Mouse (Mus musculus) heart, postnatal 0 days (tissue): ENCODE measurements around the gene Dlx6. TPM values are rescaled to one million over a fixed set of nuclear protein-coding genes. Genes with fewer than 3 reads are reported as not detected.

Experiments
- ATAC-seq: fragments of 200-750 bp; cut with Nextera tagmentation; 2 replicates; pipeline ENCODE4 v1.8.0; 2017; ENCODE audit warnings: low read depth, moderate number of reproducible peaks, moderate library complexity; ENCODE audit not compliant: insufficient read depth
- DNase-seq: peaks from one replicate; pipeline ENCODE4 v3.0.0-alpha.2; 2016; ENCODE audit warnings: low spot score
- H3K27ac ChIP-seq: fragments of 300-500 bp; sonication (generic); 2 replicates; pipeline ENCODE4 v1.5.1; 2014; ENCODE audit warnings: low read depth, mild to moderate bottlenecking
- H3K27me3 ChIP-seq: fragments of 300-500 bp; sonication (generic); 2 replicates; pipeline ENCODE4 v1.6.1; 2014; ENCODE audit warnings: low read length, mixed read lengths; ENCODE audit not compliant: control insufficient read depth, insufficient read depth
- H3K36me3 ChIP-seq: fragments of 300-500 bp; sonication (generic); replicated peaks from 2 replicates; pipeline ENCODE4 v1.6.1; 2014; ENCODE audit warnings: low read length, mixed read lengths; ENCODE audit not compliant: control insufficient read depth, insufficient read depth
- H3K4me1 ChIP-seq: fragments of 300-500 bp; sonication (generic); 2 replicates; pipeline ENCODE4 v1.6.1; 2014; ENCODE audit warnings: antibody characterized with exemption; ENCODE audit not compliant: control insufficient read depth, insufficient read depth
- H3K4me2 ChIP-seq: fragments of 300-500 bp; sonication (generic); 2 replicates; pipeline ENCODE4 v1.6.1; 2014; ENCODE audit warnings: low read depth, mild to moderate bottlenecking, low read length, moderate library complexity
- H3K4me3 ChIP-seq: fragments of 300-500 bp; sonication (generic); 2 replicates; pipeline ENCODE4 v1.5.1; 2014; ENCODE audit warnings: low read depth, low read length
- H3K9ac ChIP-seq: fragments of 300-500 bp; sonication (generic); replicated peaks from 2 replicates; pipeline ENCODE4 v1.6.1; 2014; ENCODE audit warnings: low read depth, low read length, mixed read lengths
- H3K9me3 ChIP-seq: fragments of 300-500 bp; sonication (generic); replicated peaks from 2 replicates; pipeline ENCODE4 v1.6.1; 2016; ENCODE audit warnings: low read length; ENCODE audit not compliant: control insufficient read depth
- CTCF ChIP-seq: IDR thresholded peaks from 2 replicates; pipeline ENCODE4 v1.5.1; 2016; ENCODE audit warnings: antibody characterized with exemption, control low read depth, low read depth
- EP300 ChIP-seq: IDR thresholded peaks from 2 replicates; pipeline ENCODE4 v1.6.1; 2016; ENCODE audit warnings: antibody characterized with exemption, low read depth
- WGBS: fragments of 180-500 bp; shearing (Covaris S2); extraction: QIAGEN DNeasy Blood & Tissue Kit; methylation state at CpG from one replicate; pipeline ENCODE4 v1.1.7; 2014; 5-methylcytosine and 5-hydroxymethylcytosine counted together
- polyA plus RNA-seq: library from polyadenylated mRNA; unstranded; fragments of >200 nt; fragmentation: Nextera tagmentation; extraction: Ambion mirVana; gene quantifications from 2 replicates; pipeline ENCODE4 v1.2.1, GENCODE M21; 2015
- total RNA-seq: library from RNA; depleted of rRNA; stranded (reverse); fragments of >200 nt; gene quantifications from 2 replicates; pipeline ENCODE4 v1.2.3, GENCODE M21; 2014; ENCODE audit warnings: low replicate concordance

Dlx6 gene
- total and polyA plus RNA-seq, 2 experiments from 2014 or later, result not detected

DNA sequence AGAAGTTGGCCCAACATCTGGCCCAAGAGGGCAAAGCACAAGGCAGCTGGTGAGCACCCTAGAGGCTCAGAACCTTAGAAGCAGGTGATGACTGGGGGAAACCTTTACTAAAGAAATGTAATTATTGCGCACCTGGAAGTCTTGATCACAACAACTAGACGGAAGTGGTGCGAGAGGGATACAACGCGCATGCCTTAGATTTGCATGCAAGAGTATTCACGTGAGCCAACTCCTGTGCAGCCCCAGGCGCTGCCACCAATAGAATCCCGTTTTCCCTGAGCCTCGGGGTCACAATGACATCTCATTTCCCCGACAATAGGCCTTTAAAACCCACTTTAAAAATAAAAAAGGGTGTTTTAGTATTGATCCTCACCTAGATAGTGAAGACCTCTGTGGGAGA is 12.0 kb upstream of the Dlx6 start:
- no peak for TF ChIP-seq CTCF
- TF ChIP-seq EP300, result no peak
- DNase-seq (no peak), ATAC-seq (no peak)
- peaks cover 90% of the 10 kb centered on the region for H3K27me3 ChIP-seq
- H3K4me1 ChIP-seq, result no peaks in the 10 kb centered on the region
- no peak overlapping the region for H3K9ac ChIP-seq
- no peak overlapping the region for H3K4me2 ChIP-seq
- no peaks in the 10 kb centered on the region for H3K9me3 ChIP-seq
- WGBS, result 12% methylated on average over 10 of the region's 10 CpGs
- H3K4me3 ChIP-seq, result no peak overlapping the region
- no peak overlapping the region for H3K27ac ChIP-seq
- H3K36me3 ChIP-seq, result no peaks in the 10 kb centered on the region

DNA sequence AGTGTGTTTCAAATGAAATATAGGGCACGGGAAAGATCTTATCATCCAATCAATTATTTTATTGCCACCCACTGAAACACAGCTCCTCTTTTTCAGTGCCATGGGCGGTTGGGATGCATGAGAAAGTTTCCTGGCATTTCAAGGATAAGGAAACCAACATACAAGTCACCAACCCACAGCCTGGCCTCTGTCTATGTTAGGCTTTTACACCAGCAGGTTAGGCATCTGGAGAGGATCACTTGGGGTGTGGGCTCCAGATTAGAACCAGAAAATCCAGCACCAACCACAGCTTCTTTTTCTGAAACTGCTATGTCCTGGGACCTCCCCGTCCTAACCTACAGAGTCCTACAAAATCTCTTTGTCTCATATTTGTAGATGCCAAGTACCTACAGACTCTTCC is 10.2 kb upstream of the Dlx6 start:
- TF ChIP-seq EP300, result no peak
- TF ChIP-seq CTCF, result no peak
- no peak overlapping the region for H3K9ac ChIP-seq
- H3K9me3 ChIP-seq, result no peaks in the 10 kb centered on the region
- WGBS, result 39% methylated on average over 3 of the region's 3 CpGs
- no peak for ATAC-seq
- no peaks in the 10 kb centered on the region for H3K4me1 ChIP-seq
- no peaks in the 10 kb centered on the region for H3K36me3 ChIP-seq
- H3K27ac ChIP-seq, result no peak overlapping the region
- no peak overlapping the region for H3K4me3 ChIP-seq
- DNase-seq, result no peak
- H3K27me3 ChIP-seq, result peaks cover 97% of the 10 kb centered on the region
- H3K4me2 ChIP-seq, result no peak overlapping the region

DNA sequence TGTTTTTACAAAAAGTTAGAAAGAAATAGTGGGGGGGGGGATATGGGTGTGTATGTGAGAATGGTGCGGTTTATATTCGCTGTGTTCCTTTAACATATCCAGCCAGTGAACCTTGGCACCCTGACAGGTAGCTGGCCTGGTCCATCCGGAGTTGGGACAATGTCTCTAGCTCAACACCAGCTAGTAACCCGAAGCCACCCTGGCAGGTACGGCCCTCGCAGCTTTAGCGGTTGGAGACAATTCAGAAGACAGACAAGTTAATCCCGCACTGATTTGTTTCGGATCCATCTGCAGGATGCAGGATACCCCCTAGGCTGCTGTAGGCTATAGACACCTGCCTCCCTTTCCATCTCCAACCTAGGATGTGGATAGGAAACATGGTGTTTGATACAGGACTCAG is 9.0 kb upstream of the Dlx6 start:
- DNase-seq (no peak), ATAC-seq (no peak)
- 8% methylated on average over 9 of the region's 9 CpGs for WGBS
- no peak overlapping the region for H3K4me2 ChIP-seq
- H3K4me3 ChIP-seq, result no peak overlapping the region
- H3K27ac ChIP-seq, result no peak overlapping the region
- no peak overlapping the region for H3K9ac ChIP-seq
- H3K36me3 ChIP-seq, result no peaks in the 10 kb centered on the region
- H3K9me3 ChIP-seq, result no peaks in the 10 kb centered on the region
- H3K27me3 ChIP-seq, result peaks cover 97% of the 10 kb centered on the region
- TF ChIP-seq CTCF (no peak), EP300 (no peak)
- no peaks in the 10 kb centered on the region for H3K4me1 ChIP-seq

DNA sequence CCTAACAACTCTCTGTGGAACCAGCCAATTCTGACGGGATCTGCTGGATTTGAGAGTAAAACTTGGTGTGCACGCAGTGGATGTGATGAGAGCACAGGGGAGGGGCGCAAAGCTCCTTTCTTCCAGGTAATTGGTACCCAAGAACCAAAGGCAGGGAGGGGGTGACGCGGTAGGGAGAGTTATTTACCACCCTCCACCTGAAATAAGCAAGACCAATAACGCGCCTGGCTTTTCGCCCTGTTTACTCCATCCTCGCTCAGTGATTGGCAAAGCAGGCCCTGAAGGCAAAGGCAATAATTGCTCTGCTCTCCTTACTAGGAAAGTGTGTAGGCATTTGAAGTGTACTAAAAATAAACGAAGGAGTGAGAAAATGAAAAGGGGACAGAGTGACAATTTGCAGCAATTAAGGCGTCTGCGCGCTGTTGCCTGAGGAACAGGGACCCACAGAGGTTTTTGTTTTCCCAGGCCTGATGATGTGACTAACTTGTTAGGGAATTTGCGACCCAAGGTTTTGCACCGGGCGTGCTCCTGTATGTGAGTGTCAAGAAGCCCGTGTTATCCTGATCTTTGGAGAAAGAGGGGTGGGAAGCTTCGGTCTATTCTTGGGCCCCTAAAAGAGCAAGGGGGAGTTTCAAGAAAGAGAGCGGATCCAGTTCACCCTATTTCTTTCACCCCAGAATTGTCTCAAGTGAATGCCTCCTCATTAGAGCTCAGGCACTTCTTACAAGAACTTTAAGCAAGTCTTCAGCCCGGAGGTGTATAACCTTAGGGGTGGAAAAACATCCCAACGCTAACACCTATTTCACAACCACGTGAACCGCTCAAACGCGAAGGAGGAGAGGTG is 8.0 kb upstream of the Dlx6 start:
- H3K27ac ChIP-seq, result no peak overlapping the region
- no peak overlapping the region for H3K4me3 ChIP-seq
- no peaks in the 10 kb centered on the region for H3K4me1 ChIP-seq
- TF ChIP-seq EP300 (no peak), CTCF (no peak)
- H3K9me3 ChIP-seq, result no peaks in the 10 kb centered on the region
- 3% methylated on average over 25 of the region's 25 CpGs for WGBS
- no peak overlapping the region for H3K9ac ChIP-seq
- H3K36me3 ChIP-seq, result no peaks in the 10 kb centered on the region
- ATAC-seq (no peak), DNase-seq (no peak)
- H3K27me3 ChIP-seq, result peaks cover 98% of the 10 kb centered on the region
- H3K4me2 ChIP-seq, result no peak overlapping the region

DNA sequence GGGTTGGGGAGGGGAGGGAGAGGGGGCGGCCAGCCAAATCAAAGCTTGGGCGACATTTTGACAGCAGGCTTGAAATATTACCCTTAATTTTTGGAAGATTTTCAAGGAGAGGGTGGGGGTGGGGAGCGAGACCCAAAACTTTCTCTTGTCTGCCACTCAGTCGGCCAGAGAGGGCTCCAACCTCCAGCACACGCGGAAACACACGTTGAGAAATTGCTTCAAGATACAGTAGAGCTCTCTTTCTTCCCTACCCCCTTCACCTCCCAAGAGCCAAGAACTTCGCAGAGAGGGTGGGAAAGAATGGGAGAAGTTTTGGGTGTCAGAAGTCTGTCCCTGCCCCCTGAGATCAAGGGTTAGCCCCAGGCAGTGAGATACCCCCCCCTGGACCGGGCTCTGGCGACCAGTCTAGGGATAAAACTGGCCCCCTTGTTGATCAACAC is 7.4 kb upstream of the Dlx6 start:
- Histone ChIP-seq H3K4me2 (no peak overlapping the region), H3K36me3 (no peaks in the 10 kb centered on the region), H3K4me3 (no peak overlapping the region), H3K27me3 (peaks cover 97% of the 10 kb centered on the region), H3K9me3 (no peaks in the 10 kb centered on the region), H3K4me1 (no peaks in the 10 kb centered on the region), H3K27ac (no peak overlapping the region), H3K9ac (no peak overlapping the region)
- 1% methylated on average over 10 of the region's 10 CpGs for whole genome bisulfite sequencing
- no peak for TF ChIP-seq EP300
- TF ChIP-seq CTCF, result no peak
- DNase-seq (no peak), ATAC-seq (no peak)

DNA sequence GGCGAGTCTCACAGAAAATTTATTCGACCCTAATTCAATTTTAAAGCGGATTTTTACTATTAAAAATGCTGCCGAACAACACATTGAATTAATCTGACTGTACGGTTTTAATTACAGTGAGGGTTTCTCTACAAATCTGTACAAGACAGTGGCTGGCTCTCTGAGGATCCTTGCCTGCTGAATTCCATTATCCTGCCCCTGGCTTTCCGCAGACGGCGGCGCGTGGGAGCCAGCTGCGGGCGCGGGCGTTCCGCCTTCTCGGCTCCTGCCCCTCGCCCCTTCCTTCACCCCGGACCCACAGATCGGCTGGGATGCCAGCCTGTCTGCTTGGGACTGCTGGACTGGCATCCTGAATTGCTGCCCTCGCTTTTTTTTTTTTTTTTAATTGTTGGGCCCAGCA is 6.8 kb upstream of the Dlx6 start:
- DNase-seq (no peak), ATAC-seq (no peak)
- no peak overlapping the region for H3K9ac ChIP-seq
- H3K9me3 ChIP-seq, result no peaks in the 10 kb centered on the region
- no peak for TF ChIP-seq CTCF
- no peak for TF ChIP-seq EP300
- peaks cover 97% of the 10 kb centered on the region for H3K27me3 ChIP-seq
- H3K27ac ChIP-seq, result no peak overlapping the region
- WGBS, result 3% methylated on average over 20 of the region's 20 CpGs
- no peaks in the 10 kb centered on the region for H3K36me3 ChIP-seq
- no peak overlapping the region for H3K4me3 ChIP-seq
- no peak overlapping the region for H3K4me2 ChIP-seq
- H3K4me1 ChIP-seq, result no peaks in the 10 kb centered on the region
